Mouse (Mus musculus) ES-Bruce4 (cell line): ENCODE measurements around the gene Trim65.

Source experiments
- CTCF ChIP-seq: IDR thresholded peaks from one replicate; pipeline ENCODE4 v1.8.1; 2011; ENCODE audit warnings: low read depth, low read length
- POLR2A ChIP-seq: IDR thresholded peaks from one replicate; pipeline ENCODE4 v1.8.1; 2011; ENCODE audit warnings: low read length; ENCODE audit not compliant: insufficient read depth

GRCm38 (mm10) chr11:116176010-116176409, 45.1 kb upstream of the Trim65 start:
- TF ChIP-seq CTCF (no peak), POLR2A (no peak)
